Mouse (Mus musculus) bone marrow, adult 2 months (tissue): ENCODE measurements around the gene Cyb561a3.

Source experiments
- CTCF ChIP-seq: fragments of 200-500 bp; IDR thresholded peaks from 2 replicates; pipeline ENCODE4 v1.5.1; 2011; ENCODE audit warnings: low read length, control low read depth; ENCODE audit not compliant: control insufficient read depth, insufficient read depth
- POLR2A ChIP-seq: fragments of 200-500 bp; IDR thresholded peaks from 2 replicates; pipeline ENCODE4 v1.6.1; 2011; ENCODE audit warnings: low read depth, mild to moderate bottlenecking, control low read depth, low read length, borderline replicate concordance; ENCODE audit not compliant: control insufficient read depth

DNA sequence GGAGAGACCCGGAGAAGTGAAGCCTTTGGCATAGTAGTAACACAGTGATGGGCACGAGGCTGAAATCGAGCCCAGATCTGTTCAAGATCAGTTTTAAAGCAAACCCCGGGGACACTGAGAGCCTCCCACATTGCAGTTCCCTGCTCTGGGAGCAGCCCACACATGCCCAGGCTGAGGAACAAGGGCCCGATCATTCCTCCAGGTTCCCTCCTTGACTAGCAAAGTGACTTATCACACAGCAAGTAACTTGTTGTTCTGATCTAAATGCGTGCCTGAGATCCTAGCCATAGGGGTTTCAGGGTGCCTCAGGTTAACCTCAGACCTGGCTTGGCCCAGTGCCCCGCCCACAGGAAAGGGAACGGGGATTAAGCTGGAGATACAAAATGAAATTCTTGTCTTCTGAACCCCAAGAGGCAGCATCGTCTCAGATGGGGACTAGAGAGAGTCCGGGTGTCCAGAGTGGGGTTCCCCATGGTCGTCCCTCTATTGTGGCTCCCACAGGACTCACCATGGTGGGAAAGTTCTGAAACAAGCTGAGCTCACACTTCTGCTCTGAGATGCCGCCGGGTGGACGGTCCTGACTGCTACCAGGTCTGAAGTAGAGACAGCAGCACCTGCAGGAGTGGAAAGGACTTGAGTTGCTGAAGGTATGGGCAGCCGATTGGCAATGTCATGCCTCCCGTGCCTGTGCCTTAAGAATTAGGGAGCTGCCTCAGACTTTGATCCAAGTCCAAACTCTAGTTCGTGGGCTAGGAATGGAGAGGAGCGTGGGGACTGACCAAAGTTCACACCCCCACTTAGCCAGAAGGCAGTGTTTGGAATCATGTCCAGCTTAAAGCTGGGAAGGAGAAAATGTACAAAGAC lies 26.9 kb downstream of the Cyb561a3 start:
- TF ChIP-seq CTCF (no peak), POLR2A (no peak)
